Mouse (Mus musculus) liver, embryonic 12.5 days (tissue): ENCODE results near the gene Nup214. TPM values are rescaled to one million over a fixed set of nuclear protein-coding genes. Genes with fewer than 3 reads are reported as not detected.
A peak's percentile ranks its signal among the peaks of the same experiment; 100 is the strongest.

Experiments used
- ATAC-seq: fragments of 200-750 bp; cut with Nextera tagmentation; 2 replicates; pipeline ENCODE4 v1.8.0; 2017; ENCODE audit warnings: moderate number of reproducible peaks, mild to moderate bottlenecking, moderate library complexity
- H3K27ac ChIP-seq: fragments of 300-500 bp; sonication (generic); 2 replicates; pipeline ENCODE4 v1.5.1; 2016; ENCODE audit warnings: mild to moderate bottlenecking
- H3K27me3 ChIP-seq: fragments of 300-500 bp; sonication (generic); replicated peaks from 2 replicates; pipeline ENCODE4 v1.6.1; 2016; ENCODE audit warnings: mild to moderate bottlenecking, moderate library complexity
- H3K36me3 ChIP-seq: fragments of 300-500 bp; sonication (generic); 2 replicates; pipeline ENCODE4 v1.6.1; 2016; ENCODE audit warnings: mild to moderate bottlenecking, moderate library complexity
- H3K4me1 ChIP-seq: fragments of 300-500 bp; sonication (generic); 2 replicates; pipeline ENCODE4 v1.6.1; 2016
- H3K4me2 ChIP-seq: fragments of 300-500 bp; sonication (generic); 2 replicates; pipeline ENCODE4 v1.6.1; 2016; ENCODE audit warnings: mild to moderate bottlenecking, moderate library complexity
- H3K4me3 ChIP-seq: fragments of 300-500 bp; sonication (generic); 2 replicates; pipeline ENCODE4 v1.5.1; 2016; ENCODE audit warnings: mild to moderate bottlenecking, moderate library complexity
- H3K9ac ChIP-seq: fragments of 300-500 bp; sonication (generic); 2 replicates; pipeline ENCODE4 v1.6.1; 2016; ENCODE audit warnings: mild to moderate bottlenecking, moderate library complexity
- H3K9me3 ChIP-seq: fragments of 300-500 bp; sonication (generic); replicated peaks from 2 replicates; pipeline ENCODE4 v1.6.1; 2016; ENCODE audit warnings: mild to moderate bottlenecking, moderate library complexity
- WGBS: fragments of 180-500 bp; shearing (Covaris S2); methylation state at CpG from one replicate; pipeline ENCODE4 v1.1.7; 2016; ENCODE audit not compliant: insufficient replicate concordance; 5-methylcytosine and 5-hydroxymethylcytosine counted together
- polyA plus RNA-seq: library from polyadenylated mRNA; unstranded; fragments of >200 nt; fragmentation: Nextera tagmentation; extraction: Ambion mirVana; gene quantifications from 2 replicates; pipeline ENCODE4 v1.2.1, GENCODE M21; 2016

Gene Nup214
- polyA plus RNA-seq, 1 experiment from 2014 or later, result 67.8 TPM

GRCm38 (mm10) chr2:32079191-32079725 lies 105.0 kb downstream of the Nup214 start:
- no peaks in the 10 kb centered on the region for H3K9me3 ChIP-seq
- peak overlapping the region; percentile 100 for H3K4me2 ChIP-seq
- peaks cover 58% of the 10 kb centered on the region for H3K36me3 ChIP-seq
- peak overlapping the region; percentile 29 for H3K9ac ChIP-seq
- ATAC-seq, result no peak
- H3K27ac ChIP-seq, result peak overlapping the region; percentile 74; the same call in 1 of the 2 replicates
- H3K27me3 ChIP-seq, result no peaks in the 10 kb centered on the region
- WGBS, result 87% methylated on average over 14 of the region's 14 CpGs
- peaks cover 79% of the 10 kb centered on the region for H3K4me1 ChIP-seq
- peak overlapping the region; percentile 86 for H3K4me3 ChIP-seq

DNA sequence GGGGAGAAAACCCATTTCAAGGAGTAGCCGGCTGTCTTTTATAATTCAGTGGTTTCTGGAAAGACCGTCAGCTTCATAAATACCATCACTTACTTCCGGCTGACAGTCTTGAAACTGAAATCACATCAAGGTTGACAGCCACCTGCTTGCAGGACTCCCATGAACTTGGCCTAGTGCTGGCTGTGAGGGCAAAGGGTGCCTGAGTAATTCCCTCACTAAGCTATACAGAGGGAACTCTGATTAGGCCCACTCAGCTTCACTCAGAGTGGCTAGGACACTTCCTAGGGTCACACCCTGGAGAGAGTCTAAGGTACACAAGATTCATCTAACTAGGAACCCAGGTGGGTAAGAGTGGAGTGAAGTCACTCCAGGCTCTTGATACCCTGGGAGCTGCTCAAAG lies 106.4 kb downstream of the Nup214 start:
- no peaks in the 10 kb centered on the region for H3K9me3 ChIP-seq
- no peaks in the 10 kb centered on the region for H3K27me3 ChIP-seq
- peak overlapping the region; percentile 74 for H3K27ac ChIP-seq
- WGBS, result 67% methylated on average over 3 of the region's 3 CpGs
- ATAC-seq, result no peak
- H3K9ac ChIP-seq, result peak overlapping the region; percentile 91
- peaks cover 79% of the 10 kb centered on the region for H3K4me1 ChIP-seq
- H3K36me3 ChIP-seq, result peaks cover 44% of the 10 kb centered on the region
- peak overlapping the region; percentile 100 for H3K4me2 ChIP-seq
- H3K4me3 ChIP-seq, result peak overlapping the region; percentile 86

DNA sequence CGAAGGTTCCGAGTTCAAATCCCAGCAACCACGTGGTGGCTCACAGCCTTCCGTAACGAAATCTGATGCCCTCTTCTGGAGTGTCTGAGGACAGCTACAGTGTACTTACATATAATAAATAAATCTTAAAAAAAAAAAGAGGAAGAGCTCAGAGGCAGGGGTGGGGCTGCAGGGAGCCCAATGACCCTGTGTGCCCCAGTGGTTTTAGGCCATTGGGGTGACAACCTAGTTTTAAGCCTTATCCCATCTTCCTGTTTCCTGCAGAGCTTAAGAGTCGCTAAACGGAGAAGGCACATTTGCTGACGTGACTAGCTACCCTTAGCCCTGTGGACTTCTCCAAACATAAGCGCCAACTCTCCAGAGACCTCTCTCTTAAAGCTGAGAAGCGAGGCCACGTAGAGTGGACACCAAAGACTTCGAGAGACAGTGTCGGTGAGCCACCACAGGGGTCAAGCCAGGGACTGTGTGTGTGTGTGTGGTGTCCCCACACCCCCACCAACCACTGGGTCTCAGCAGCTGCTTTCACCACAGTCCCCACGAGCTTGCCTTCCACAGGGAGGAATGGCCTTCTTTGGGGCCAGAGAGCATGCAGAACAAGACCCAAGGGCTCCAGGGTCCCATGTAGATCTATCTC lies 107.2 kb downstream of the Nup214 start:
- H3K9ac ChIP-seq, result peak overlapping the region; percentile 91
- no peaks in the 10 kb centered on the region for H3K9me3 ChIP-seq
- 47% methylated on average over 14 of the region's 14 CpGs for WGBS
- H3K27ac ChIP-seq, result peak overlapping the region; percentile 98
- H3K4me1 ChIP-seq, result peaks cover 85% of the 10 kb centered on the region
- H3K4me2 ChIP-seq, result peak overlapping the region; percentile 100
- H3K36me3 ChIP-seq, result peaks cover 44% of the 10 kb centered on the region
- H3K27me3 ChIP-seq, result 0 out of 2 replicates have a peak, but pooled peaks cover 2% of the 10 kb centered on the region
- H3K4me3 ChIP-seq, result peak overlapping the region; percentile 86
- ATAC-seq, result no peak

- Histone ChIP-seq H3K4me2 (peak overlapping the region; percentile 100), H3K27me3 (peaks cover 11% of the 10 kb centered on the region), H3K4me3 (peak overlapping the region; percentile 86), H3K27ac (peak overlapping the region; percentile 98), H3K9me3 (no peaks in the 10 kb centered on the region), H3K9ac (peak overlapping the region; percentile 91), H3K36me3 (peaks cover 36% of the 10 kb centered on the region), H3K4me1 (peaks cover 80% of the 10 kb centered on the region)
- no peak for ATAC-seq
- 29% methylated on average over 2 of the region's 2 CpGs for WGBS
These were observed 108.0 kb downstream of the Nup214 start for GRCm38 (mm10) chr2:32082229-32082628.

DNA sequence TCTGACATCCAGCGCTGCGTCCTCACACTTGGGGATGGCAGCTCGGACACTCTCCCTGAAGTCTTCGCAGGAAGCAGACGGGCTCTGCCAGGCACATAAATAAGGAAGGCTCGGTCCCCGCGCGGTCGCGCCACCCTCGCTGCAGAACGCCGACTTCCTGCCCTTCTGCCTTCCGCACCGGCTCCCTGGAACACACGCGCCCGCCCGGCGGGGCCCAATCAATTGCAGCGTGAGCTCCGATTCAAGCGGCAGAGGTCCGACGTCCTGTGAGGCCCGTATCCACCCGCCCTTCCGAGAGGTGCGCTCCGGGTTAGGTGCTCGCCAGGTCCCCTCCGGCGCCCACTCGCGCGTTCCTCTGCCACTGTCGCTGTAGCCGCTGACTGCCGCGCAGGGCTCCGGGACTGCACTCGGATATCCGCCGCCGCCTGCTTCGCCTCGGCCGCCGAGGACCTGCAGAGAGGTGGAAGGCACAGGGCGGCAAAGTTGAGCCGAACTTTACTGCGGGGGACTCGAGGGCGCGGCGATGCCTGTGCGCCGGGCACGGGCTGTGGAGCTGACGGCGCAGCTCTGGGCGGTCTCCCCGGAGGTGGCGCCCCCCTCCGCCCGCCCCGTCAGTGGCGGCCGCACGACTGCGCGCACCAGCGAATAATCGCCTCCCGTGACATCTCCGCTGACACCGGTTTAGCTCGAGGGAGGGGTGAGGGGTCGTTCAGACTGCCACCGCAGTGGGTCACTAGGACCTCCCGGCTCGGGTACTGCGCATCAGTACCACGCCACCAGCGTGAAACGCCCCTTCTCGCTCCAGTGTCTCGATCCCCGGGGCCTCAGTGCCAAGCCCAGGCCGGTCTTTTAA lies 109.1 kb downstream of the Nup214 start:
- Histone ChIP-seq H3K27me3 (peaks cover 22% of the 10 kb centered on the region), H3K36me3 (peaks cover 27% of the 10 kb centered on the region), H3K9ac (peak overlapping the region; percentile 91), H3K4me1 (peaks cover 76% of the 10 kb centered on the region), H3K9me3 (no peaks in the 10 kb centered on the region), H3K4me2 (peak overlapping the region; percentile 100), H3K4me3 (peak overlapping the region; percentile 86), H3K27ac (peak overlapping the region; percentile 98)
- under 1% methylated on average over 91 of the region's 91 CpGs for WGBS
- ATAC-seq, result peak; percentile 78

DNA sequence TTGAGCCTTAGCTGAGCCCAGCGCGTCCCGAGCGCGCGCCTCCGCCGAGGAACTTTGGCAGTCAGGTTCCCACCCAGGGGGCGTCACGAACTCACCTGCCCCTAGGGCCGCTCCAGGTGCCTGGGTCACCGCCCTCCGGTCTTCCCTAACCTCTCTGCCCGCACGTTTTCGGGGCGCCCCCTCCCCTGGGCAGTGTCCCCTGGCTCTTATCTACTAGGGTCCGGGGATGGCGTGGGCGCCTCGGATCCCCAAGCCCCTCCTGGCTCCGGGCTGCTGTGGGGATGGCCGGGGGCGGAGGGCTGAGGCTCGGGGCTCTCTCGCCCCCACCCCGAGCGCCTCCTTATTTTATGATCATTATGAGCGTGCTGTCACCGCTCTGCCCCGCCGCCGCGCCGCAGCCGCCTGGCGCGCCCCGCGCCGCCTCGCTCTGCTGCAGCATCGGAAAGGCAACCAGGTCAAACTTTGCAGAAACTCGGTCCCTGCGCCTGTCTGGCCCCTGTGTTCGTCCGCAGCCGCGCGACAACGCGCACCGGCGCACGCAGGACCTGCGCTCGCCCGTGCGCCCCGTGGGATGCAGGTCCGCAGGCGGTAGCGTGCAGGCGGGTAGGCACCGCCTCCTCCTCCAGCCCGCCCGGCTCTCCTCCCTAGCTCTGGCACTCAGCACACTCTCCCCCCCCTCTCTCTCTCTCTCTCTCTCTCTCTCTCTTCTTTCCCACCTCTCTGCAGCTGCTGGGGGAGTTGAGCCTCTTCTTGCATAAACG lies 110.1 kb downstream of the Nup214 start, which contains the start of gene Fam78a:
Fam78a (minus strand) TSS at position 747 of the 761 bp plus-strand sequence.
- H3K9ac ChIP-seq, result peak within 1 kb of the TSS; percentile 91
- peak; percentile 48 for ATAC-seq
- H3K4me2 ChIP-seq, result peak within 1 kb of the TSS; percentile 100
- WGBS, result under 1% methylated on average over 67 of the region's 68 CpGs
- H3K9me3 ChIP-seq, result no peaks in the 10 kb centered on the region
- peaks cover 31% of the 10 kb centered on the region for H3K27me3 ChIP-seq
- H3K27ac ChIP-seq, result peak within 1 kb of the TSS; percentile 98
- H3K4me3 ChIP-seq, result peak within 1 kb of the TSS; percentile 86
- H3K4me1 ChIP-seq, result peaks cover 75% of the 10 kb centered on the region
- H3K36me3 ChIP-seq, result peaks cover 18% of the 10 kb centered on the region

- Histone ChIP-seq H3K36me3 (peaks cover 13% of the 10 kb centered on the region), H3K27me3 (peaks cover 32% of the 10 kb centered on the region), H3K9me3 (no peaks in the 10 kb centered on the region), H3K4me1 (peaks cover 69% of the 10 kb centered on the region), H3K4me2 (peak overlapping the region; percentile 100), H3K9ac (peak overlapping the region; percentile 91), H3K4me3 (peak overlapping the region; percentile 86), H3K27ac (peak overlapping the region; percentile 98)
- no peak for ATAC-seq
- WGBS, result 29% methylated on average over 2 of the region's 2 CpGs
These were observed 110.6 kb downstream of the Nup214 start for GRCm38 (mm10) chr2:32084872-32085199.

- Histone ChIP-seq H3K4me1 (peaks cover 65% of the 10 kb centered on the region), H3K9me3 (no peaks in the 10 kb centered on the region), H3K27me3 (peaks cover 32% of the 10 kb centered on the region), H3K27ac (peak overlapping the region; percentile 98), H3K36me3 (peaks cover 9% of the 10 kb centered on the region), H3K9ac (peak overlapping the region; percentile 91), H3K4me3 (peak overlapping the region; percentile 86), H3K4me2 (peak overlapping the region; percentile 100)
- WGBS, result 28% methylated on average over 2 of the region's 2 CpGs
- peak; percentile 84 for ATAC-seq
These were observed 111.0 kb downstream of the Nup214 start for GRCm38 (mm10) chr2:32085231-32085630.

DNA sequence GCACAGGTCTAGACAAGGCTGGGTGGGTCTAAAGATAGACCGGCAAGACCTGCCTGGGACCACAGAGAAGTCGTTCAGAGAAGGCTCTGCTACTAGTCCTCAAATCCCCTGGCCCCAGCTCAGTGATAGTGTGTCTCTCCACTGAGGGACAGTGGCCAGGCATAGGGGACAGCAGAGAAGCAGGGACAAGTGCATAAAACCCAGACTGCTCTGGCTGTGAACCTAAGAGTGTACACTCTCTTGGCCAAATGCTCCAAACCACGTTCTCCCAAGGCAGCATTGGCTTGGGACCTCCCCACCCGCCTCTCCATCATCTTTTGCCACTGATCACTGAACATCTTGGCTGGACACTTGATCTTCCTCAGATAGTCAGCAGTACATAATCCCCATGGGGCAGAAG lies 113.4 kb downstream of the Nup214 start:
- Histone ChIP-seq H3K4me2 (no peak overlapping the region), H3K4me3 (no peak overlapping the region), H3K9me3 (no peaks in the 10 kb centered on the region), H3K4me1 (peaks cover 42% of the 10 kb centered on the region), H3K9ac (no peak overlapping the region), H3K27me3 (peaks cover 38% of the 10 kb centered on the region), H3K36me3 (no peaks in the 10 kb centered on the region), H3K27ac (no peak overlapping the region)
- ATAC-seq, result no peak
- WGBS, result 58% methylated on average over 4 of the region's 4 CpGs

GRCm38 (mm10) chr2:32088372-32088981 lies 114.2 kb downstream of the Nup214 start:
- no peak for ATAC-seq
- peak overlapping the region; percentile 54 for H3K4me2 ChIP-seq
- H3K4me1 ChIP-seq, result peaks cover 41% of the 10 kb centered on the region
- H3K36me3 ChIP-seq, result no peaks in the 10 kb centered on the region
- H3K27me3 ChIP-seq, result peaks cover 38% of the 10 kb centered on the region
- peak overlapping the region; percentile 19; the same call in 1 of the 2 replicates for H3K4me3 ChIP-seq
- H3K9me3 ChIP-seq, result no peaks in the 10 kb centered on the region
- 23% methylated on average over 35 of the region's 35 CpGs for WGBS
- no peak overlapping the region for H3K27ac ChIP-seq
- peak overlapping the region; percentile 15; the same call in 1 of the 2 replicates for H3K9ac ChIP-seq

GRCm38 (mm10) chr2:32089606-32090005 lies 115.4 kb downstream of the Nup214 start:
- Histone ChIP-seq H3K27me3 (peaks cover 38% of the 10 kb centered on the region), H3K4me3 (no peak overlapping the region), H3K36me3 (no peaks in the 10 kb centered on the region), H3K9ac (no peak overlapping the region), H3K4me1 (peaks cover 43% of the 10 kb centered on the region), H3K27ac (no peak overlapping the region), H3K4me2 (no peak overlapping the region), H3K9me3 (no peaks in the 10 kb centered on the region)
- no peak for ATAC-seq
- 52% methylated on average over 3 of the region's 3 CpGs for WGBS
